Mouse (Mus musculus) retina, adult 2 months (tissue): ENCODE data around the gene Pnpla8.
"Not testable (repeated sequence)": the region's sequence is repeated elsewhere in the genome, so short reads cannot be mapped to it uniquely, and the experiment has no call there.

Source experiments
- DNase-seq: peaks from one replicate; pipeline ENCODE4 v3.0.0-alpha.2; 2012; ENCODE audit warnings: low read depth, low spot score

Gene Pnpla8

GRCm38 (mm10) chr12:44269311-44269831, 48.2 kb downstream of the Pnpla8 start:
- DNase-seq: no peak

- DNase-seq: no peak
These were observed 53.1 kb downstream of the Pnpla8 start for GRCm38 (mm10) chr12:44274125-44274835.

GRCm38 (mm10) chr12:44280147-44280546, 59.0 kb downstream of the Pnpla8 start:
- not testable (repeated sequence) for DNase-seq

GRCm38 (mm10) chr12:44281534-44281933, 60.4 kb downstream of the Pnpla8 start:
- no peak for DNase-seq

- no peak for DNase-seq
These were observed 62.2 kb downstream of the Pnpla8 start for GRCm38 (mm10) chr12:44283378-44283777.

- DNase-seq: no peak
These were observed 65.8 kb downstream of the Pnpla8 start for GRCm38 (mm10) chr12:44286992-44287391.

GRCm38 (mm10) chr12:44292281-44292680, 71.1 kb downstream of the Pnpla8 start:
- peak; percentile 44 for DNase-seq

GRCm38 (mm10) chr12:44300793-44301192, 79.6 kb downstream of the Pnpla8 start:
- DNase-seq: no peak

GRCm38 (mm10) chr12:44304012-44304411, 82.8 kb downstream of the Pnpla8 start:
- no peak for DNase-seq

- DNase-seq: no peak
These were observed 83.7 kb downstream of the Pnpla8 start for GRCm38 (mm10) chr12:44304869-44305268.

- DNase-seq: no peak
These were observed 87.1 kb downstream of the Pnpla8 start for GRCm38 (mm10) chr12:44308221-44308620.

GRCm38 (mm10) chr12:44315212-44315611, 94.0 kb downstream of the Pnpla8 start:
- DNase-seq: no peak

- DNase-seq: no peak
These were observed 103.9 kb downstream of the Pnpla8 start for GRCm38 (mm10) chr12:44325091-44325490.

GRCm38 (mm10) chr12:44327452-44327851, 106.3 kb downstream of the Pnpla8 start:
- no peak for DNase-seq

- DNase-seq: no peak
These were observed 107.5 kb downstream of the Pnpla8 start, which contains the start of gene Nrcam for GRCm38 (mm10) chr12:44328381-44329315. TSS of gene Nrcam (plus strand) at chr12:44328885.

GRCm38 (mm10) chr12:44329316-44330215, 108.4 kb downstream of the Pnpla8 start:
- DNase-seq: no peak

GRCm38 (mm10) chr12:44330216-44330719, 109.1 kb downstream of the Pnpla8 start:
- no peak for DNase-seq

GRCm38 (mm10) chr12:44337136-44337640, 116.0 kb downstream of the Pnpla8 start:
- DNase-seq: no peak

GRCm38 (mm10) chr12:44338195-44338622, 117.0 kb downstream of the Pnpla8 start:
- DNase-seq: no peak

GRCm38 (mm10) chr12:44344075-44344474, 122.9 kb downstream of the Pnpla8 start:
- DNase-seq: no peak

GRCm38 (mm10) chr12:44345251-44345650, 124.1 kb downstream of the Pnpla8 start:
- no peak for DNase-seq
